Mouse (Mus musculus): ENCODE measurements around the gene Ckap2l. TPM values are rescaled to one million over a fixed set of nuclear protein-coding genes. Genes with fewer than 3 reads are reported as not detected.

Ckap2l gene
- total RNA-seq, 2 experiments from 2014 or later = 1.3 to 2.1 TPM

- no peak for DNase-seq (ENCODE audit: low spot score in 2 of 2)
Measured at GRCm38 (mm10) chr2:129265316-129265715, 31.7 kb downstream of the Ckap2l start.

GRCm38 (mm10) chr2:129263073-129263472, 33.9 kb downstream of the Ckap2l start:
- no peak for DNase-seq (ENCODE audit: low spot score in 2 of 2)

GRCm38 (mm10) chr2:129261151-129261794, 35.7 kb downstream of the Ckap2l start:
- DNase-seq (ENCODE audit: low spot score in 2 of 2) = no peak

GRCm38 (mm10) chr2:129260646-129261045, 36.4 kb downstream of the Ckap2l start:
- DNase-seq (ENCODE audit: low spot score in 2 of 2) = no peak

- DNase-seq (ENCODE audit: low spot score in 2 of 2) = peak; percentile 59 to 92
Measured at GRCm38 (mm10) chr2:129258475-129259211, 38.4 kb downstream of the Ckap2l start.

GRCm38 (mm10) chr2:129258056-129258455, 39.0 kb downstream of the Ckap2l start:
- no peak for DNase-seq (ENCODE audit: low spot score in 2 of 2)

GRCm38 (mm10) chr2:129256006-129256405, 41.0 kb downstream of the Ckap2l start:
- DNase-seq (ENCODE audit: low spot score in 2 of 2) = no peak

- no peak for DNase-seq (ENCODE audit: low spot score in 2 of 2)
Measured at GRCm38 (mm10) chr2:129254076-129254475, 42.9 kb downstream of the Ckap2l start.

- DNase-seq (ENCODE audit: low spot score in 2 of 2) = no peak
Measured at GRCm38 (mm10) chr2:129253631-129253970, 43.4 kb downstream of the Ckap2l start.

GRCm38 (mm10) chr2:129252836-129253630, 44.0 kb downstream of the Ckap2l start:
- DNase-seq (ENCODE audit: low spot score in 2 of 2) = no peak

GRCm38 (mm10) chr2:129249321-129249720, 47.7 kb downstream of the Ckap2l start:
- no peak for DNase-seq (ENCODE audit: low spot score in 2 of 2)

- no peak for DNase-seq (ENCODE audit: low spot score in 2 of 2)
Measured at GRCm38 (mm10) chr2:129247707-129248121, 49.3 kb downstream of the Ckap2l start.

GRCm38 (mm10) chr2:129246924-129247323, 50.1 kb downstream of the Ckap2l start:
- no peak for DNase-seq (ENCODE audit: low spot score in 2 of 2)

GRCm38 (mm10) chr2:129246436-129246835, 50.6 kb downstream of the Ckap2l start:
- no peak for DNase-seq (ENCODE audit: low spot score in 2 of 2)

- no peak for DNase-seq (ENCODE audit: low spot score in 2 of 2)
Measured at GRCm38 (mm10) chr2:129245618-129246017, 51.4 kb downstream of the Ckap2l start.

GRCm38 (mm10) chr2:129244446-129245120, 52.4 kb downstream of the Ckap2l start:
- DNase-seq (ENCODE audit: low spot score in 2 of 2) = peak in 1 of 2 experiments; percentile 40

- peak; percentile 13 to 50 for DNase-seq (ENCODE audit: low spot score in 2 of 2)
Measured at GRCm38 (mm10) chr2:129243786-129244185, 53.2 kb downstream of the Ckap2l start.

- DNase-seq (ENCODE audit: low spot score in 2 of 2) = no peak
Measured at GRCm38 (mm10) chr2:129243005-129243404, 54.0 kb downstream of the Ckap2l start.

- DNase-seq (ENCODE audit: low spot score in 2 of 2) = no peak
Measured at GRCm38 (mm10) chr2:129241845-129242833, 54.9 kb downstream of the Ckap2l start.

Data from layer of hippocampus, postnatal 14 days (tissue).